Mouse (Mus musculus): ENCODE results near the gene Acsf3. TPM values are rescaled to one million over a fixed set of nuclear protein-coding genes. Genes with fewer than 3 reads are reported as not detected.

The Acsf3 gene
- polyA plus RNA-seq, 1 experiment = 7.4 TPM

- Histone ChIP-seq H3K4me1 (ENCODE audit: control insufficient read depth, insufficient read depth, low read length) (no peaks in the 10 kb centered on the region), H3K4me3 (ENCODE audit: insufficient read depth, low read length) (no peak overlapping the region), H3K27ac (ENCODE audit: insufficient read depth, low read depth, low read length) (no peak overlapping the region)
- no peak for TF ChIP-seq CTCF (IDR thresholded peaks at IDR 0.05; ENCODE audit: low read depth, low read length)
- no peak for TF ChIP-seq POLR2A (IDR thresholded peaks at IDR 0.05; ENCODE audit: borderline replicate concordance, low read depth, low read length)
Observed at GRCm38 (mm10) chr8:122817724-122818496, 42.6 kb downstream of the Acsf3 start.

GRCm38 (mm10) chr8:122819776-122820175 is 44.5 kb downstream of the Acsf3 start:
- no peak for TF ChIP-seq POLR2A (IDR thresholded peaks at IDR 0.05; ENCODE audit: borderline replicate concordance, low read depth, low read length)
- no peak for TF ChIP-seq CTCF (IDR thresholded peaks at IDR 0.05; ENCODE audit: low read depth, low read length)
- H3K4me1 ChIP-seq (ENCODE audit: control insufficient read depth, insufficient read depth, low read length) = no peaks in the 10 kb centered on the region

GRCm38 (mm10) chr8:122824571-122824970 is 49.3 kb downstream of the Acsf3 start:
- Histone ChIP-seq H3K4me3 (ENCODE audit: insufficient read depth, low read length) (no peak overlapping the region), H3K4me1 (ENCODE audit: control insufficient read depth, insufficient read depth, low read length) (no peaks in the 10 kb centered on the region), H3K27ac (ENCODE audit: insufficient read depth, low read depth, low read length) (no peak overlapping the region)
- TF ChIP-seq POLR2A (IDR thresholded peaks at IDR 0.05; ENCODE audit: borderline replicate concordance, low read depth, low read length) (no peak), CTCF (IDR thresholded peaks at IDR 0.05; ENCODE audit: low read depth, low read length) (no peak)

More at GRCm38 (mm10) chr8:122819776-122820175, 44.5 kb downstream of the Acsf3 start:
- no peak overlapping the region for H3K4me3 ChIP-seq (ENCODE audit: insufficient read depth, low read length)
- H3K27ac ChIP-seq (ENCODE audit: insufficient read depth, low read depth, low read length) = no peak overlapping the region

- Histone ChIP-seq H3K4me3 (ENCODE audit: insufficient read depth, low read length) (no peak overlapping the region), H3K4me1 (ENCODE audit: control insufficient read depth, insufficient read depth, low read length) (no peaks in the 10 kb centered on the region), H3K27ac (ENCODE audit: insufficient read depth, low read depth, low read length) (no peak overlapping the region)
- TF ChIP-seq POLR2A (IDR thresholded peaks at IDR 0.05; ENCODE audit: borderline replicate concordance, low read depth, low read length) (no peak), CTCF (IDR thresholded peaks at IDR 0.05; ENCODE audit: low read depth, low read length) (no peak)
Observed at GRCm38 (mm10) chr8:122824986-122825385, 49.7 kb downstream of the Acsf3 start.

- H3K4me1 ChIP-seq (ENCODE audit: control insufficient read depth, insufficient read depth, low read length) = no peaks in the 10 kb centered on the region
- no peak for TF ChIP-seq CTCF (IDR thresholded peaks at IDR 0.05; ENCODE audit: low read depth, low read length)
- no peak for TF ChIP-seq POLR2A (IDR thresholded peaks at IDR 0.05; ENCODE audit: borderline replicate concordance, low read depth, low read length)
- H3K27ac ChIP-seq (ENCODE audit: insufficient read depth, low read depth, low read length) = no peak overlapping the region
- no peak overlapping the region for H3K4me3 ChIP-seq (ENCODE audit: insufficient read depth, low read length)
Observed at GRCm38 (mm10) chr8:122825408-122825807, 50.1 kb downstream of the Acsf3 start.

GRCm38 (mm10) chr8:122829396-122829795 is 54.1 kb downstream of the Acsf3 start:
- no peak for TF ChIP-seq POLR2A (IDR thresholded peaks at IDR 0.05; ENCODE audit: borderline replicate concordance, low read depth, low read length)
- no peak for TF ChIP-seq CTCF (IDR thresholded peaks at IDR 0.05; ENCODE audit: low read depth, low read length)
- no peak overlapping the region for H3K4me3 ChIP-seq (ENCODE audit: insufficient read depth, low read length)
- H3K4me1 ChIP-seq (ENCODE audit: control insufficient read depth, insufficient read depth, low read length) = no peaks in the 10 kb centered on the region
- no peak overlapping the region for H3K27ac ChIP-seq (ENCODE audit: insufficient read depth, low read depth, low read length)

GRCm38 (mm10) chr8:122830349-122831061 is 55.2 kb downstream of the Acsf3 start:
- Histone ChIP-seq H3K27ac (ENCODE audit: insufficient read depth, low read depth, low read length) (no peak overlapping the region), H3K4me1 (ENCODE audit: control insufficient read depth, insufficient read depth, low read length) (peaks cover 2% of the 10 kb centered on the region; the same call in 1 of the 2 replicates), H3K4me3 (ENCODE audit: insufficient read depth, low read length) (no peak overlapping the region)
- TF ChIP-seq POLR2A (IDR thresholded peaks at IDR 0.05; ENCODE audit: borderline replicate concordance, low read depth, low read length) (no peak), CTCF (IDR thresholded peaks at IDR 0.05; ENCODE audit: low read depth, low read length) (peak; percentile 83)

- no peak overlapping the region for H3K4me3 ChIP-seq (ENCODE audit: insufficient read depth, low read length)
- H3K4me1 ChIP-seq (ENCODE audit: control insufficient read depth, insufficient read depth, low read length) = peaks cover 2% of the 10 kb centered on the region; the same call in 1 of the 2 replicates
- H3K27ac ChIP-seq (ENCODE audit: insufficient read depth, low read depth, low read length) = no peak overlapping the region
- TF ChIP-seq POLR2A (IDR thresholded peaks at IDR 0.05; ENCODE audit: borderline replicate concordance, low read depth, low read length) (no peak), CTCF (IDR thresholded peaks at IDR 0.05; ENCODE audit: low read depth, low read length) (no peak)
Observed at GRCm38 (mm10) chr8:122834416-122834815, 59.1 kb downstream of the Acsf3 start.

- Histone ChIP-seq H3K4me1 (ENCODE audit: control insufficient read depth, insufficient read depth, low read length) (peaks cover 2% of the 10 kb centered on the region; the same call in 1 of the 2 replicates), H3K4me3 (ENCODE audit: insufficient read depth, low read length) (no peak overlapping the region), H3K27ac (ENCODE audit: insufficient read depth, low read depth, low read length) (no peak overlapping the region)
- TF ChIP-seq POLR2A (IDR thresholded peaks at IDR 0.05; ENCODE audit: borderline replicate concordance, low read depth, low read length) (no peak), CTCF (IDR thresholded peaks at IDR 0.05; ENCODE audit: low read depth, low read length) (peak; percentile 75)
Observed at GRCm38 (mm10) chr8:122834971-122835370, 59.7 kb downstream of the Acsf3 start.

- Histone ChIP-seq H3K4me1 (ENCODE audit: control insufficient read depth, insufficient read depth, low read length) (peaks cover 2% of the 10 kb centered on the region; the same call in 1 of the 2 replicates), H3K4me3 (ENCODE audit: insufficient read depth, low read length) (no peak overlapping the region), H3K27ac (ENCODE audit: insufficient read depth, low read depth, low read length) (no peak overlapping the region)
- TF ChIP-seq CTCF (IDR thresholded peaks at IDR 0.05; ENCODE audit: low read depth, low read length) (no peak), POLR2A (IDR thresholded peaks at IDR 0.05; ENCODE audit: borderline replicate concordance, low read depth, low read length) (no peak)
Observed at GRCm38 (mm10) chr8:122836199-122836598, 60.9 kb downstream of the Acsf3 start.

All from bone marrow macrophage, adult 2 months (primary cell).